In genomic region chr8:93881381-93881780, GRCm38 (mm10) we compare ENCODE assay signal across 20 mouse cellular contexts.
"Had no signal": no experiment of that assay in that cellular context is flagged by ENCODE, and none has a peak within 500 bp of the region (broad histone marks: within the 10 kb centered on the region; RNA-seq: fewer than 3 reads in every experiment).

No protein-coding gene starts in this region.

- DNase-seq: kidney, adult 11 months; kidney, adult 8-10 months; kidney, postnatal 10 days; kidney, postnatal 36 days; left cerebral cortex, postnatal 4 days; liver, postnatal 0 days; lung, embryonic 14.5 days; midbrain, embryonic 14.5 days; right cerebral cortex, postnatal 14 days; right cerebral cortex, postnatal 4 days; thymus, adult 2 months; thymus, postnatal 25 days had no signal

- H3K36me3 ChIP-seq: kidney, embryonic 15.5 days; limb, embryonic 12.5 days; limb, embryonic 15.5 days had no signal

- ATAC-seq: liver, postnatal 0 days; lung, postnatal 0 days had no signal

- H3K27me3 ChIP-seq: kidney, embryonic 15.5 days; limb, embryonic 12.5 days; limb, embryonic 15.5 days had no signal

- H3K9me3 ChIP-seq: kidney, embryonic 15.5 days; limb, embryonic 12.5 days; limb, embryonic 15.5 days had no signal

- H3K4me3 ChIP-seq: kidney, embryonic 15.5 days; limb, embryonic 12.5 days; limb, embryonic 15.5 days had no signal

- H3K4me2 ChIP-seq: kidney, embryonic 15.5 days; limb, embryonic 12.5 days; limb, embryonic 15.5 days; liver, embryonic 11.5 days; lung, embryonic 14.5 days had no signal

- H3K27ac ChIP-seq: kidney, embryonic 15.5 days; limb, embryonic 12.5 days; limb, embryonic 15.5 days; liver, embryonic 14.5 days; macrophage; stomach, postnatal 0 days had no signal

- H3K9ac ChIP-seq: kidney, embryonic 15.5 days; limb, embryonic 12.5 days; limb, embryonic 15.5 days; liver, embryonic 14.5 days; liver, postnatal 0 days; lung, embryonic 14.5 days had no signal

- H3K4me1 ChIP-seq: kidney, embryonic 15.5 days; limb, embryonic 12.5 days; limb, embryonic 15.5 days had no signal
